Mouse (Mus musculus) cortical plate, adult 2 months (tissue): ENCODE measurements around the gene Mtg1. TPM values are rescaled to one million over a fixed set of nuclear protein-coding genes. Genes with fewer than 3 reads are reported as not detected.

Experiments
- H3K27ac ChIP-seq: fragments of 200-500 bp; 2 replicates; pipeline ENCODE4 v1.5.1; 2012; ENCODE audit warnings: low read length, control low read depth, inconsistent platforms; ENCODE audit not compliant: insufficient read depth
- H3K4me1 ChIP-seq: fragments of 200-500 bp; 2 replicates; pipeline ENCODE4 v1.6.1; 2011; ENCODE audit warnings: low read length; ENCODE audit not compliant: control insufficient read depth, insufficient read depth
- H3K4me3 ChIP-seq: fragments of 200-500 bp; 2 replicates; pipeline ENCODE4 v1.5.1; 2011; ENCODE audit warnings: mild to moderate bottlenecking, low read length, control low read depth; ENCODE audit not compliant: insufficient read depth
- CTCF ChIP-seq: fragments of 200-500 bp; IDR thresholded peaks from 2 replicates; pipeline ENCODE4 v1.5.1; 2011; ENCODE audit warnings: mild to moderate bottlenecking, control low read depth, low read length; ENCODE audit not compliant: insufficient read depth; ENCODE audit errors: extremely low read depth
- POLR2A ChIP-seq: fragments of 200-500 bp; IDR thresholded peaks from 2 replicates; pipeline ENCODE4 v1.6.1; 2011; ENCODE audit warnings: mild to moderate bottlenecking, low read length, control low read depth; ENCODE audit not compliant: insufficient read depth; ENCODE audit errors: extremely low read depth
- polyA plus RNA-seq: library from polyadenylated mRNA; depleted of rRNA; stranded (reverse); fragments of >200 nt; gene quantifications from 2 replicates; pipeline ENCODE4 v1.2.3, GENCODE M21; 2012; rRNA removed

Gene Mtg1
- polyA plus RNA-seq, 1 experiment, result 43.4 TPM

GRCm38 (mm10) chr7:140184206-140184605, 46.8 kb downstream of the Mtg1 start:
- H3K4me3 ChIP-seq, result no peak overlapping the region
- TF ChIP-seq CTCF (no peak), POLR2A (no peak)
- H3K4me1 ChIP-seq, result no peaks in the 10 kb centered on the region
- H3K27ac ChIP-seq, result no peak overlapping the region

GRCm38 (mm10) chr7:140186646-140187620, 49.6 kb downstream of the Mtg1 start:
- TF ChIP-seq CTCF, result peak; percentile 74
- TF ChIP-seq POLR2A, result no peak
- no peak overlapping the region for H3K4me3 ChIP-seq

DNA sequence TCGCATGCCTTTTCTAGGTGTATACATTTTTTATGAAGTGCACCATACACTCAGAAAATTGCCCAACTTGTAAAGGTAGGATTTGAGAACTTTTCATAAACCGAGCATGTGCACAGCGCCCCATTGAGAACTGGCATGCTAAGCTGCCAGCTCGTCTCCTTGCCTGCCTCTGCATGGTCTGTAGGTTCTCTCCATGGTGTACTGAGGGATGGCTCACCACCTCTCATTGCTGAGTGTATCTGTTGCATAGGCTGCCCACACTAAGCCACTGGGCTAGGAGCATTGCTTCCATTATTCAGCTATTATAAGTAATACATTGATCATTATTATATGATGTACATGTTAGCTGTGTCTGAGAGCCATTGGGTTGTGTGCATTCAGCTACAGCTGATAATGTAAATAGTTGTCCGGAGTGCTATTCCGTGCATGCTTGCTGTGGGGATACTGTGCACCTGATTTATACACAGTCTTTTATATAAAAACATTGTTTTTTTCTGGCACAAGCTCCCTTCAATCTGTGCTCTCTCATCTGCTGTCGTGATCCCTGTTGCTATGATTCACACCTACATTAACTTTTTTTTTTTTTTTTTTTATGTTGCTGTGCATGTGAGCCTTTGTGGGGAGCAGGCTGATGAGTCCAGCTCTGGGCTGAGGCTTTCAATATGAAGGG, 50.5 kb downstream of the Mtg1 start:
- Histone ChIP-seq H3K27ac (no peak overlapping the region), H3K4me3 (no peak overlapping the region), H3K4me1 (no peaks in the 10 kb centered on the region)
- no peak for TF ChIP-seq CTCF
- TF ChIP-seq POLR2A, result no peak

More at GRCm38 (mm10) chr7:140186646-140187620, 49.6 kb downstream of the Mtg1 start:
- Histone ChIP-seq H3K27ac (no peak overlapping the region), H3K4me1 (no peaks in the 10 kb centered on the region)

DNA sequence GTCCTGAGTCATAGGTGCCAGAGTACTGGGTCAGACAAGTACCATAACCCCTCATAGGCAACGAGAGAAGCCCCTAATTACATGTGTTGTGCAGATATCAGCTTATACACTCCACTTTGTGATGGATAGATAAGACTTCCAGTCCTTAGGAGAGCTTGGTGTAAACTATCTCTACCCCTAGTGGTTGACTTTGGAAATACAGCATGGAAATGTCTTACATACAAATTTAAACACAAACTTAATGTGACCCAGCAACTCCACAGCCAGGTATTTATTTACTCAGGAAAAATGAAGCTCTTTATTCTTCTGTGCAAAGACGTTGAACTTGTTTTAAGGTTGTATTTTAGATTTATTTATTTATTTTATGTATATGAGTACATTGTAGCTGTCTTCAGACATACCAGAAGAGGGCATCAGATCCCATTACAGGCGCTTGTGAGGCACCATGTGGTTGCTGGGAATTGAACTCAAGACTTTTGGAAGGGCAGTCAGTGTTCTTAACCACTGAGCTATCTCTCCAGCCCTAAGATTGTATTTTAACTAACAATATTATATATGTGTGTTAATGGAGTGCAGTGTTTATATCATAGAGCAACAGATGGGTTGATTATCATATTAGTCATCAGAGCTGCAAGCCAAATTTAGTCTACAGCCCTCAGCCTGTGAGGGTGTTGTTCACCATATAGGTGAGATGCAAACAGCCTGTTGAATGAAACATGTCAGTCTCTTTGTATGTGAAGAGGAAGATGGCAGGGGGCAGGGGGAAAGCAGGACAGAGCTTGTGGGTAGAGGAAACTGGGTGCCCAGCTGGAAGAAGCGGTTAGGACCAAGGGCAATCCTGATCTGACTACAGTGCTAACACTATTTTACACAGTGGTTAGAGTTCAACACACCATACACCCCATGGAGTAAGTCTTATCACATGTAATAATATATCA, 51.3 kb downstream of the Mtg1 start:
- no peak for TF ChIP-seq CTCF
- TF ChIP-seq POLR2A, result no peak
- H3K4me1 ChIP-seq, result no peaks in the 10 kb centered on the region
- H3K4me3 ChIP-seq, result no peak overlapping the region
- H3K27ac ChIP-seq, result no peak overlapping the region

- Histone ChIP-seq H3K4me1 (no peaks in the 10 kb centered on the region), H3K4me3 (no peak overlapping the region), H3K27ac (no peak overlapping the region)
- no peak for TF ChIP-seq CTCF
- TF ChIP-seq POLR2A, result no peak
Measured at GRCm38 (mm10) chr7:140190435-140190834, 53.1 kb downstream of the Mtg1 start.

DNA sequence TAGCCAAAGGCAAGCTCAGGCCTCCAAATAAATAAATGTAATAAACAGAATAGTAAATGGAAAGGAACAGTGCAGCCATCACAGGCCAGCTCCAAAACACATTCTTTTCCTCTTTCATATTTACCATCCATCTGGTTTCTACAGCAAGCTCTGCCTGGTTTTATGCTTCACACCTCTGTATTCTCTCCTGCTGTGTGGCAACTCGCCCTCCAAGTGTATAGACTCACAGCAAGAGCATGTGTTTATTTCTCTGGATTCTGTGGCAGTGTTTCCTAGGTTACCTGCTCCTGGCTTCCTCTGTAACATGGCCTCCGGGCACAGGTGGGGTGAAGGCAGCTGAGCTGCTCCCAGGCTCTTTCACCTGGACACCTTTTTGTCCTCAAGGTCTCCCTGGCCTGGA, 55.1 kb downstream of the Mtg1 start:
- Histone ChIP-seq H3K27ac (no peak overlapping the region), H3K4me1 (no peaks in the 10 kb centered on the region; the same call in 1 of the 2 replicates), H3K4me3 (no peak overlapping the region)
- no peak for TF ChIP-seq CTCF
- TF ChIP-seq POLR2A, result no peak

GRCm38 (mm10) chr7:140192851-140193250, 55.5 kb downstream of the Mtg1 start:
- TF ChIP-seq CTCF, result no peak
- TF ChIP-seq POLR2A, result no peak
- H3K27ac ChIP-seq, result no peak overlapping the region
- H3K4me3 ChIP-seq, result no peak overlapping the region
- no peaks in the 10 kb centered on the region; the same call in 1 of the 2 replicates for H3K4me1 ChIP-seq

- H3K27ac ChIP-seq, result no peak overlapping the region
- H3K4me1 ChIP-seq, result no peaks in the 10 kb centered on the region; the same call in 1 of the 2 replicates
- TF ChIP-seq CTCF, result no peak
- no peak for TF ChIP-seq POLR2A
- H3K4me3 ChIP-seq, result no peak overlapping the region
Measured at GRCm38 (mm10) chr7:140194031-140194430, 56.7 kb downstream of the Mtg1 start.

DNA sequence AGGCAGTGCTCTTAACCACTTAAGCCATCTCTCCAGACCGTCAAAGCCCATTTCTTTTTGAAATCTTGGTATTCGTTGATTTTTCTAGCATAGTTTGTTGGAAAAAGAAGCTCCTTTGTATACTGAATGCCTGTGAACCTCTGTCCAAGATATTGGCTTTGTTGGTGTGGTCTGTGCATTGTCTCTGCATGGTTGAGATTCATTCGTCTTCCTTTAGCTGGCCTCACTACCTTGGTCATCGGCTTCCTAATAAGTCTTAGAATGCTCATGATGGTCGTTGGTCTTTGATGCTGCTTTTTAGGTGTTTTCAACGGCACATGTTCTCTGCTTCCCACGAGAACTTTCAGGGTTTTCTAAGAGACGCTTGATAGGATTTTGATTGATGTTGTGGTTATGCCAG, 58.6 kb downstream of the Mtg1 start:
- Histone ChIP-seq H3K4me1 (no peaks in the 10 kb centered on the region; the same call in 1 of the 2 replicates), H3K4me3 (no peak overlapping the region), H3K27ac (no peak overlapping the region)
- TF ChIP-seq CTCF (no peak), POLR2A (no peak)

Other genes with a start within 250 kb of the Mtg1 start
- 54.8 and 56.1 TPM in 2 replicates for gene Kndc1, start 242.9 kb upstream of the Mtg1 start, polyA plus RNA-seq
- gene Utf1, start 193.8 kb upstream of the Mtg1 start, polyA plus RNA-seq, result 0.08 TPM in 1 of 2 replicates, not detected in the other
- 1.3 and 1.8 TPM in 2 replicates for gene 6430531B16Rik, start 158.8 kb upstream of the Mtg1 start, polyA plus RNA-seq
- 6.2 and 6.5 TPM in 2 replicates for gene Adam8, start 145.0 kb upstream of the Mtg1 start, polyA plus RNA-seq
- gene Zfp511, start 101.2 kb upstream of the Mtg1 start, polyA plus RNA-seq, result 73.0 and 81.0 TPM in 2 replicates
- gene Tubgcp2, start 100.9 kb upstream of the Mtg1 start, polyA plus RNA-seq, result 49.3 and 51.8 TPM in 2 replicates
- gene Msx3, start 88.5 kb upstream of the Mtg1 start, polyA plus RNA-seq, result 0.09 and 0.13 TPM in 2 replicates
- gene Caly, start 55.0 kb upstream of the Mtg1 start, polyA plus RNA-seq, result 393 and 394 TPM in 2 replicates
- not detected in 2 replicates for gene Prap1, start 44.2 kb upstream of the Mtg1 start, polyA plus RNA-seq
- gene Fuom, start 35.1 kb upstream of the Mtg1 start, polyA plus RNA-seq, result 89.7 and 95.9 TPM in 2 replicates
- 4.8 and 5.1 TPM in 2 replicates for gene Paox, start 21.8 kb upstream of the Mtg1 start, polyA plus RNA-seq
- gene Echs1, start 21.1 kb upstream of the Mtg1 start, polyA plus RNA-seq, result 67.2 and 68.9 TPM in 2 replicates
- 128 and 142 TPM in 2 replicates for gene Sprn, start 17.3 kb downstream of the Mtg1 start, polyA plus RNA-seq
- gene Olfr522, start 27.2 kb downstream of the Mtg1 start, polyA plus RNA-seq, result not detected in 2 replicates
- gene Olfr523, start 35.7 kb downstream of the Mtg1 start, polyA plus RNA-seq, result 0.06 TPM in 1 of 2 replicates, not detected in the other
- gene Olfr524, start 68.4 kb downstream of the Mtg1 start, polyA plus RNA-seq, result not detected in 2 replicates
- gene Cd163l1, start 80.7 kb downstream of the Mtg1 start, polyA plus RNA-seq, result 0.13 and 0.34 TPM in 2 replicates
- gene 5830411N06Rik, start 109.7 kb downstream of the Mtg1 start, polyA plus RNA-seq, result not detected in 2 replicates
- gene Olfr525, start 183.3 kb downstream of the Mtg1 start, polyA plus RNA-seq, result not detected in 2 replicates
- gene Olfr527, start 196.5 kb downstream of the Mtg1 start, polyA plus RNA-seq, result not detected in 2 replicates
- not detected in 2 replicates for gene Olfr60, start 224.1 kb downstream of the Mtg1 start, polyA plus RNA-seq
- not detected in 2 replicates for gene Olfr530, start 238.8 kb downstream of the Mtg1 start, polyA plus RNA-seq